Mouse (Mus musculus) hindbrain, embryonic 16.5 days (tissue): ENCODE measurements at regions not wholly inside any gene's neighbourhood (a gene's known extent, or its start where the extent isn't known, plus 50 kb on each side); places are given as distances from the start of the nearest gene placed in this dataset.

Experiments
- ATAC-seq: fragments of 200-750 bp; cut with Nextera tagmentation; 2 replicates; pipeline ENCODE4 v1.8.0; 2017; ENCODE audit warnings: moderate TSS enrichment, moderate library complexity
- H3K27ac ChIP-seq: fragments of 300-500 bp; sonication (generic); 2 replicates; pipeline ENCODE4 v1.5.1; 2014; ENCODE audit warnings: low read depth, mild to moderate bottlenecking, control low read depth, low read length, moderate library complexity
- H3K27me3 ChIP-seq: fragments of 300-500 bp; sonication (generic); replicated peaks from 2 replicates; pipeline ENCODE4 v1.6.1; 2014; ENCODE audit warnings: low read length; ENCODE audit not compliant: control insufficient read depth, insufficient read depth
- H3K36me3 ChIP-seq: fragments of 300-500 bp; sonication (generic); 2 replicates; pipeline ENCODE4 v1.6.1; 2014; ENCODE audit warnings: mild to moderate bottlenecking, low read length, moderate library complexity, mixed read lengths; ENCODE audit not compliant: control insufficient read depth, insufficient read depth
- H3K4me1 ChIP-seq: fragments of 300-500 bp; sonication (generic); 2 replicates; pipeline ENCODE4 v1.6.1; 2014; ENCODE audit warnings: low read depth, low read length; ENCODE audit not compliant: control insufficient read depth, insufficient read depth
- H3K4me2 ChIP-seq: fragments of 300-500 bp; sonication (generic); 2 replicates; pipeline ENCODE4 v1.6.1; 2014; ENCODE audit warnings: mild to moderate bottlenecking, low read length, control low read depth, moderate library complexity
- H3K4me3 ChIP-seq: fragments of 300-500 bp; sonication (generic); 2 replicates; pipeline ENCODE4 v1.5.1; 2014; ENCODE audit warnings: mild to moderate bottlenecking, low read length, control low read depth, moderate library complexity
- H3K9ac ChIP-seq: fragments of 300-500 bp; sonication (generic); 2 replicates; pipeline ENCODE4 v1.6.1; 2014; ENCODE audit warnings: low read depth, mild to moderate bottlenecking, control low read depth, low read length, moderate library complexity
- H3K9me3 ChIP-seq: fragments of 300-500 bp; sonication (generic); 2 replicates; pipeline ENCODE4 v1.6.1; 2014; ENCODE audit warnings: mild to moderate bottlenecking, low read length, moderate library complexity; ENCODE audit not compliant: control insufficient read depth
- WGBS: fragments of 180-500 bp; shearing (Covaris S2); extraction: QIAGEN DNeasy Blood & Tissue Kit; methylation state at CpG from one replicate; pipeline ENCODE4 v1.1.7; 2014; 5-methylcytosine and 5-hydroxymethylcytosine counted together

DNA sequence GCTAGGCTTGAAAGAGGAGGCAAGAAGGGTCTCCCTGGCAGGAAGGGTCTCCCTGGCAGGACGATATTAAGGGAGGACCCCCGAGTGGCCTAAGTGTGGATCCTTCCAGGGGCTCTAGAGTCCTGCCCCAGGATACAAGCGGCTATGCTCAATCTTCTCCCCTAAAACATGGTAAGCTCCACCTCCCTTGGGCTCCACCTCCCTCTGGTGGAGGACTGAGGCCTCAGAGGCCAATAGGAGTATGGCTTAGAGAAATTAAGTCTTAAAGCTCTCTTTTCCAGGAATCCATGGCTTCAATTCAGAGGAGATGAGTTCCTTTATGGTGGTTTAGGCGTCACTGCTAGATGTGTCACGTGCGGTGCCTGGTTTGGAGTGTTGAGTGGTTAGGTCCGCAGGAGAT is 291.7 kb upstream of the Eif4g2 start:
- H3K4me3 ChIP-seq, result no peak overlapping the region
- no peaks in the 10 kb centered on the region for H3K27me3 ChIP-seq

DNA sequence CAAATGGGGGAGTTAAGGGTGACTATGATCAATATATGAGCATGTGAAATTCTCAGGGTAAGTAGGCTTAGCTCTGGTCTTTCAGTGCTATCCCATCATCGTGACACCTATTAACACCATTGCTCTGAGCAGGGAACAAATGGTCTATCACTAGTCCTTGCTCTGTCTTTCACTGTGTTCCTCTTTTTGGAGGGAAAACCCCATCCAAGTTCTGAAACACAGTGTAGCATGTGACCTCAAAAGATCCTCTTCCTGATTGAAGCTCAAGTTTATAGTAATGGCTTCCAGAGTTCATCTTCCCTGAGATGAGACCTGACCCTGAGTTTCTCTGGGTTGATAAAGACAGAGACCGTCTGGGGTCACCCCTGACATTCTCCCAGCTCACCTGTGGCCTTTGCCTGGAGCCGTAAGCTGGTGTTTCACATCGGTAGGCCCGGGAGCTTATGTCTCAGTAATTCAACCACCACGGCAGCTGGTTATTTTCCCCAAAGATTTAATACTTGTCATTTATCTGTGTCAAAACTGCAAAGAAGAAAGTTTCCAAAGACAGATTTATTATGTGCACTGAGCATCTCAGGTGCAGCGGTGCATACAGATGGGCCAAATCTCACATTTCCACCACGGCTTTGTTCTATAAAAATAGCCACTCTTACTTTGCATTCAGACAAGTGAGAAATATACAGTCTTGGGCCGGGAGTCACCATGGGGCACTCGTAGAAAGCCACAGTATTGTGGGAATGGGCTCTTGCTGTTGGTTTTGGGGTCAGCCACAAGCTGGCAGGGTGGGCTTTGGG is 290.7 kb upstream of the Eif4g2 start:
- H3K4me3 ChIP-seq, result no peak overlapping the region
- H3K4me2 ChIP-seq, result no peak overlapping the region
- H3K9ac ChIP-seq, result no peak overlapping the region
- ATAC-seq, result no peak
- H3K9me3 ChIP-seq, result no peaks in the 10 kb centered on the region
- H3K36me3 ChIP-seq, result no peaks in the 10 kb centered on the region
- H3K4me1 ChIP-seq, result peaks cover 7% of the 10 kb centered on the region
- WGBS, result 52% methylated on average over 10 of the region's 10 CpGs
- H3K27me3 ChIP-seq, result no peaks in the 10 kb centered on the region
- H3K27ac ChIP-seq, result no peak overlapping the region

More for the DNA sequence above, 291.7 kb upstream of the Eif4g2 start:
- Histone ChIP-seq H3K36me3 (no peaks in the 10 kb centered on the region), H3K9me3 (no peaks in the 10 kb centered on the region), H3K27ac (no peak overlapping the region), H3K9ac (no peak overlapping the region), H3K4me1 (peaks cover 7% of the 10 kb centered on the region), H3K4me2 (no peak overlapping the region)
- 88% methylated on average over 7 of the region's 7 CpGs for WGBS
- no peak for ATAC-seq

DNA sequence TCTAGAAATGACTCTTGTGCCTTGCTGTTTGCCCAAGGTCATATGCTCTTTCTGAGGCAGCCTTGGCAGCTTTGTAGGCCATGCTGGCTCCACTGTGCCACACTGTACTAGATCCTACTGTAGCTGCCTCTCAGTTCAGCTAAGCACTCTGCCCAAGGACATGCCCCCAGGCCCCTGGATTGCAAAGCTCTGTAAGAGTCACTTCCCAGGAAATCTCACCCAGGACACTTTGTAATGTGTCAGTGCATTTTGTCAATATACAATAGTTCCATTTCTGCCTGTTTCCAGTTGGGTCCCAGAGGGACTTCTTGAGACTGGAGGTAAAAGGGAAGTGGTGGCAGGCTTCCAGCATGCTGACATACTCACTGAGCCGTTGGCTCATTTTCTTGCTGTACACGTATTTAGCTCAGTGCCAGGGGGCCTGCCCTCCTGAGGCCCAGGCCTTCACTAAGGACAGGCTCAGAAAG is 287.6 kb upstream of the Eif4g2 start:
- WGBS, result 11% methylated on average over 2 of the region's 2 CpGs
- peak; percentile 87 for ATAC-seq
- Histone ChIP-seq H3K36me3 (no peaks in the 10 kb centered on the region), H3K27me3 (no peaks in the 10 kb centered on the region), H3K4me3 (no peak overlapping the region), H3K9me3 (no peaks in the 10 kb centered on the region), H3K27ac (peak overlapping the region; percentile 54; the same call in 1 of the 2 replicates), H3K9ac (no peak overlapping the region), H3K4me2 (no peak overlapping the region), H3K4me1 (peaks cover 7% of the 10 kb centered on the region)

- Histone ChIP-seq H3K9ac (no peak overlapping the region), H3K4me2 (no peak overlapping the region)
Measured at GRCm38 (mm10) chr7:111368296-111369004, 285.6 kb upstream of the Eif4g2 start.

GRCm38 (mm10) chr7:111366951-111367653 is 284.3 kb upstream of the Eif4g2 start:
- Histone ChIP-seq H3K4me1 (peaks cover 7% of the 10 kb centered on the region), H3K27ac (no peak overlapping the region), H3K9ac (no peak overlapping the region), H3K4me2 (no peak overlapping the region), H3K9me3 (no peaks in the 10 kb centered on the region), H3K4me3 (no peak overlapping the region), H3K36me3 (no peaks in the 10 kb centered on the region), H3K27me3 (no peaks in the 10 kb centered on the region)
- no peak for ATAC-seq
- WGBS, result 86% methylated on average over 4 of the region's 4 CpGs

More at GRCm38 (mm10) chr7:111368296-111369004, 285.6 kb upstream of the Eif4g2 start:
- Histone ChIP-seq H3K4me1 (peaks cover 7% of the 10 kb centered on the region), H3K9me3 (no peaks in the 10 kb centered on the region), H3K27ac (no peak overlapping the region), H3K4me3 (no peak overlapping the region), H3K27me3 (no peaks in the 10 kb centered on the region), H3K36me3 (no peaks in the 10 kb centered on the region)
- WGBS, result 58% methylated on average over 2 of the region's 2 CpGs
- no peak for ATAC-seq

DNA sequence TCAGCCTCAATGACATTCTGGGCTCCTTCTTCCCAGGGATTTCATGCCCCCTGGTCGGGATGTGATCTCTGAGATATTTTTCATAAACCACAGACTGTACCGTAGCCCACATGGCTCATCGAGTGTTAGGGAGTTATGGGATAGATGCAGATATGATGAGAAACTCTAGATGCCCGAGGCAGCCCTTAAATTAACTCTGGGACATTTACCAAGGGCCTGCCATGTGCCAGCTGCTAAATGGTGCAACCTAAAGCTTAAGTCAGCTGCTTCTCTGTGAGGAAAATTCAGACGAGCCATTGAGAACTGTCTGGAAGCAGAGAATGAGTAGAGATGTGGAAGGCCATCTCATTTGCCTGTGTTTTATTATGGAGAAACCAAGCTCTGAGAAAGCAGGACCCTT is 282.6 kb upstream of the Eif4g2 start:
- 58% methylated on average over 5 of the region's 5 CpGs for WGBS
- peaks cover 3% of the 10 kb centered on the region for H3K4me1 ChIP-seq
- no peak overlapping the region for H3K4me2 ChIP-seq
- ATAC-seq, result no peak
- H3K27ac ChIP-seq, result no peak overlapping the region
- H3K4me3 ChIP-seq, result no peak overlapping the region
- H3K36me3 ChIP-seq, result no peaks in the 10 kb centered on the region
- no peaks in the 10 kb centered on the region for H3K27me3 ChIP-seq
- H3K9ac ChIP-seq, result no peak overlapping the region
- no peaks in the 10 kb centered on the region for H3K9me3 ChIP-seq

- Histone ChIP-seq H3K27me3 (no peaks in the 10 kb centered on the region), H3K9ac (no peak overlapping the region), H3K4me2 (no peak overlapping the region), H3K36me3 (no peaks in the 10 kb centered on the region), H3K9me3 (no peaks in the 10 kb centered on the region), H3K4me1 (no peaks in the 10 kb centered on the region), H3K27ac (no peak overlapping the region), H3K4me3 (no peak overlapping the region)
- no peak for ATAC-seq
- 88% methylated on average over 5 of the region's 5 CpGs for whole genome bisulfite sequencing
Measured at GRCm38 (mm10) chr7:111363206-111363605, 280.4 kb upstream of the Eif4g2 start.

- no peak overlapping the region for H3K4me3 ChIP-seq
- no peak for ATAC-seq
- no peaks in the 10 kb centered on the region for H3K4me1 ChIP-seq
- no peaks in the 10 kb centered on the region for H3K27me3 ChIP-seq
- H3K4me2 ChIP-seq, result no peak overlapping the region
- no peaks in the 10 kb centered on the region for H3K9me3 ChIP-seq
- 75% methylated on average over 4 of the region's 4 CpGs for WGBS
- no peak overlapping the region for H3K9ac ChIP-seq
- no peaks in the 10 kb centered on the region for H3K36me3 ChIP-seq
- no peak overlapping the region for H3K27ac ChIP-seq
Measured at GRCm38 (mm10) chr7:111362646-111363045, 279.8 kb upstream of the Eif4g2 start.

DNA sequence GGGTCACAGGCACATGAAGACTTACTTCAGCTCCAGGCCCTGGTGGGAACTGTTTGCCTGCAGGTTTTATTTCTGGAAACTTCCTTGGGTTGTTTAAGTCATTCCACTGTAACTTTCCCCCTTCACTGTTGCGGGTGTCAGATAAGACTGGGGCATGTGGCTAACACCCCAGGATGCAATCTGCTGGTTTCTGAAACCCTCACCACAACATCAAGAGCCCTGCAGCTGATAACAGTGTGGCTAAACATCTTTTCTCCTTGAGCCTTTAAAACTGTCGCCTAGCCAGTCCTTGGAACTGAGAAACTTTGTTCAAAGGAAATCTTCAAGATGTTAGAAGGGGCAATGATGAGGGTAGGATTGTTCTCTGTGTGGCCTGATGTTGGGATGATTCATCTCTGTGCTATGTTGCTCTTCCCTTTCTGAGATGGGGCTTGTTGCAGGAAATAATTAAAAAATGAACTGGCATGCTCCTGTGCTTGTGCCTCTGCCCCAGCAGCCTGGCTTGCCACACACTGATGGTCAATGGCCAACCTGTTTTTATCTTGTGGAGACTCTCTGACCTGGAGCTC is 272.3 kb upstream of the Eif4g2 start:
- Histone ChIP-seq H3K9ac (no peak overlapping the region), H3K9me3 (no peaks in the 10 kb centered on the region), H3K4me3 (no peak overlapping the region), H3K36me3 (no peaks in the 10 kb centered on the region), H3K27me3 (no peaks in the 10 kb centered on the region), H3K27ac (no peak overlapping the region), H3K4me2 (no peak overlapping the region), H3K4me1 (no peaks in the 10 kb centered on the region)
- WGBS, result 86% methylated on average over 2 of the region's 2 CpGs
- no peak for ATAC-seq
